Mouse (Mus musculus) neural tube, embryonic 15.5 days (tissue): ENCODE measurements at regions not wholly inside any gene's neighbourhood (a gene's known extent, or its start where the extent isn't known, plus 50 kb on each side); places are given as distances from the start of the nearest gene placed in this dataset.

Source experiments
- ATAC-seq: fragments of 200-750 bp; cut with Nextera tagmentation; 2 replicates; pipeline ENCODE4 v1.8.0; 2017; ENCODE audit warnings: mild to moderate bottlenecking, moderate TSS enrichment, moderate library complexity; ENCODE audit not compliant: low FRiP score
- H3K27ac ChIP-seq: fragments of 300-500 bp; sonication (generic); replicated peaks from 2 replicates; pipeline ENCODE4 v1.5.1; 2015; ENCODE audit warnings: mild to moderate bottlenecking, inconsistent platforms
- H3K27me3 ChIP-seq: fragments of 300-500 bp; sonication (generic); replicated peaks from 2 replicates; pipeline ENCODE4 v1.6.1; 2015; ENCODE audit warnings: inconsistent platforms
- H3K36me3 ChIP-seq: fragments of 300-500 bp; sonication (generic); 2 replicates; pipeline ENCODE4 v1.6.1; 2015; ENCODE audit warnings: inconsistent platforms
- H3K4me1 ChIP-seq: fragments of 300-500 bp; sonication (generic); 2 replicates; pipeline ENCODE4 v1.6.1; 2015; ENCODE audit warnings: inconsistent platforms
- H3K4me2 ChIP-seq: fragments of 300-500 bp; sonication (generic); 2 replicates; pipeline ENCODE4 v1.6.1; 2015; ENCODE audit warnings: inconsistent platforms, mild to moderate bottlenecking, moderate library complexity
- H3K4me3 ChIP-seq: fragments of 300-500 bp; sonication (generic); replicated peaks from 2 replicates; pipeline ENCODE4 v1.5.1; 2015; ENCODE audit warnings: mild to moderate bottlenecking, inconsistent platforms
- H3K9ac ChIP-seq: fragments of 300-500 bp; sonication (generic); replicated peaks from 2 replicates; pipeline ENCODE4 v1.6.1; 2015; ENCODE audit warnings: mild to moderate bottlenecking, inconsistent platforms
- H3K9me3 ChIP-seq: fragments of 300-500 bp; sonication (generic); replicated peaks from 2 replicates; pipeline ENCODE4 v1.6.1; 2016; ENCODE audit warnings: inconsistent platforms
- WGBS: fragments of 180-500 bp; shearing (Covaris S2); methylation state at CpG from one replicate; pipeline ENCODE4 v1.1.7; 2015; ENCODE audit warnings: mixed read lengths; 5-methylcytosine and 5-hydroxymethylcytosine counted together

DNA sequence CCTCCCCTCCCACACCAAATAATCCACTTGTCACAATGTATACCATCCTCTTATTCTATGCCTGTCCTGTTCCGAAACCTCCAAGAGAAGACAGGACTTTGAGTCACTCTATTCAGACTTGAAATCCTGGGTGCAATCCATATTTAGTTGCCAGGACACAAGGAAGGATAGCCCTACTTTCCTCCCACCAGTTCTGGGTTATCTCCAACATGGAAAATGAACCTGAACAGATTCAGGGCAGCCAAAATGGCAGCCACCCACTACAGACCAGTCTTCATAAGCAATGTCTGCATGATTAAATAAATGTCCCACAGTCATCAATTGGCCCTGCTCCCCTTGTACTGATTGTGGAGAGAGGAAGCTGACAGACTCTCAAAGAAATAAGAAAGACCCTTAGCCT, 110.6 kb upstream of the Adra1d start:
- no peaks in the 10 kb centered on the region for H3K4me1 ChIP-seq
- no peak for ATAC-seq
- no peaks in the 10 kb centered on the region for H3K27me3 ChIP-seq
- 100% methylated on average over 1 of the region's 1 CpGs for WGBS
- no peak overlapping the region for H3K27ac ChIP-seq
- no peak overlapping the region for H3K4me2 ChIP-seq
- no peak overlapping the region for H3K9ac ChIP-seq
- no peaks in the 10 kb centered on the region for H3K36me3 ChIP-seq
- H3K9me3 ChIP-seq = no peaks in the 10 kb centered on the region
- H3K4me3 ChIP-seq = no peak overlapping the region

DNA sequence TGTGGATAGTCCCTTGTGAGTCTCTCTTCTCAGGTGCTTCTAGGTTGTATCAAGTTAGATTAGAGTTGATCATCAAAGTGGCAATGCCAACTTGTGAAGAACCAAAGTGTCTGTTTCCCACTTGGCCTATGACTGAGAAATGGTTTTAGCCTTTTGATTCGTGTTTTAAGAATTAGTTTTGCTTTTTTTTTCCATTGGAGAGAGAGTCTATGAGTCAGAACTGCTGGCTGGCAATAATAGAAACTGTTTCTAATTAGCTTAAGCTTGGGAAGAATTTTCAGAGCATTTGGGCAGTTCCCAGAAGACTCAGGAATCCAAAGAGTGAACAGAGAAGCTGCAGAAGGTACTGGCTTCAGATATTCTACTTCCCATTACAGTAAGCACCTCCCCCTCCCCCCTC, 110.1 kb upstream of the Adra1d start:
- Histone ChIP-seq H3K27ac (no peak overlapping the region), H3K4me1 (no peaks in the 10 kb centered on the region), H3K27me3 (no peaks in the 10 kb centered on the region), H3K9ac (no peak overlapping the region), H3K36me3 (no peaks in the 10 kb centered on the region), H3K4me2 (no peak overlapping the region), H3K4me3 (no peak overlapping the region), H3K9me3 (no peaks in the 10 kb centered on the region)
- 62% methylated on average over 1 of the region's 1 CpGs for WGBS
- ATAC-seq = no peak

DNA sequence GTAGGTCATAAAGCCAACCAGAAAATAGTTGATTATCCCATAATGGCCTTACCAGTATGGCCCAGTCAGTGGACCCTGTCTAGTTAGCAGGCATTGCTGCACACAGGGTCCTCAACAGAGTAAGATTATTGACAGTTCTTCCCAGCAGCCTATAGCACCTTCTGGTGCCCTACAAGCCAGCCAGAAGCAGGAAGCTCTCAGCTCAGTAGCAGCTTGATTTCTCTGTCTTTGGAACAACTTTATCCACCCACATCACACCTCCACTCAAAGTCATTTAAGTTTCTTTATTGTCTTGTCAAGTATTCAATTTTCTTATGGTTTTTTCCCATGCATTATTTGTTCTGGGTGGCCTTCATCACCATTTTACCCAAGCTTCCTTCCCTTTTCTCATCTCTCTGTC, 108.8 kb upstream of the Adra1d start:
- H3K27ac ChIP-seq = no peak overlapping the region
- no peaks in the 10 kb centered on the region for H3K4me1 ChIP-seq
- no peak overlapping the region for H3K9ac ChIP-seq
- H3K4me3 ChIP-seq = no peak overlapping the region
- H3K9me3 ChIP-seq = no peaks in the 10 kb centered on the region
- no peak for ATAC-seq
- no peak overlapping the region for H3K4me2 ChIP-seq
- no peaks in the 10 kb centered on the region for H3K36me3 ChIP-seq
- no peaks in the 10 kb centered on the region for H3K27me3 ChIP-seq

DNA sequence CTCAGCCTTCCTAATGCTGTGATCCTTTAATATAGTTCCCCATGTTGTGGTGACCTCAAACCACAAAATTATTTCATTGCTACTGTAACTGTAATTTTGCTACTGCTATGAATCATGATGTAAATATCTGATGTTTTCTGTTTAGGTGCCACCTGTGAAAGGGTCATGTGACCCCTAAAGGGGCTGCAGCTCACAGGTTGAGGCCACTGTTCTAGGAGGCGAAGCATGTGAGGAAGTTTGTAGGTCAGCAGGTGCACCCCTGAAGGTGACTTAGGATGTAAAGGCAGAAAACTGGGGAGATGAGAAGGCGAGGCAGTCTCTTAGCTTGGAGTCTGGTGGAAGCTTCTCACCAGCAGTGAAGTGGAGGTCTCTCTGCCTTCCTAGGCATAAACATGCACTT, 105.8 kb upstream of the Adra1d start:
- Histone ChIP-seq H3K27ac (no peak overlapping the region), H3K9me3 (no peaks in the 10 kb centered on the region), H3K4me2 (no peak overlapping the region), H3K9ac (no peak overlapping the region), H3K36me3 (no peaks in the 10 kb centered on the region), H3K4me3 (no peak overlapping the region), H3K27me3 (no peaks in the 10 kb centered on the region), H3K4me1 (no peaks in the 10 kb centered on the region)
- WGBS = 93% methylated on average over 2 of the region's 2 CpGs
- no peak for ATAC-seq

DNA sequence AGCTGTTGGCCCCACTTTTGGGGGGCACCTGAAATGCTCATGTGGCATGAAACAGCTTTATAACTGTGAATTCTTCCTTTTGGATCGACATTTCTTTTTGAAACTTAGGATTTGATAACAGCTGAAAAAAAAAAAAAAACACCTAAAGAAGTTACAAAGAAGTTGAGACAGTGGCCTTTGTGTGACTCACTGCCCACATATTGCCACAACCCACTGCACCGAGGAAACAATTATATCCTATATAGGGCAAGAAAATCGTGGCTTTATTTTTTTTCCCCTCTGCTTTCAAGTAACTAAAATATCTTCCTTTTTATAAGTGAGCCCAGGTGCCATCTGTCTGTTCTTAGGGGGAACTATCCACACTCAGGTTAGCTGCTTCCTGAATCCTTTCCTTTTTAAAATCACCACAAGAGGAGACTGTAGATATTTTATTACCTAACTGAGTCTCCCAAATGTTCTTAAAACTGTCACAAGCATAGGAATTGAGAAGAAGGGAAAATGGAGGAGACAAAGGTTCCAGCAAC, 104.8 kb upstream of the Adra1d start:
- no peak for ATAC-seq
- H3K4me2 ChIP-seq = no peak overlapping the region
- H3K9me3 ChIP-seq = no peaks in the 10 kb centered on the region
- no peak overlapping the region for H3K27ac ChIP-seq
- WGBS = 85% methylated on average over 3 of the region's 3 CpGs
- no peak overlapping the region for H3K9ac ChIP-seq
- H3K36me3 ChIP-seq = no peaks in the 10 kb centered on the region
- H3K4me1 ChIP-seq = no peaks in the 10 kb centered on the region
- no peak overlapping the region for H3K4me3 ChIP-seq
- no peaks in the 10 kb centered on the region for H3K27me3 ChIP-seq

DNA sequence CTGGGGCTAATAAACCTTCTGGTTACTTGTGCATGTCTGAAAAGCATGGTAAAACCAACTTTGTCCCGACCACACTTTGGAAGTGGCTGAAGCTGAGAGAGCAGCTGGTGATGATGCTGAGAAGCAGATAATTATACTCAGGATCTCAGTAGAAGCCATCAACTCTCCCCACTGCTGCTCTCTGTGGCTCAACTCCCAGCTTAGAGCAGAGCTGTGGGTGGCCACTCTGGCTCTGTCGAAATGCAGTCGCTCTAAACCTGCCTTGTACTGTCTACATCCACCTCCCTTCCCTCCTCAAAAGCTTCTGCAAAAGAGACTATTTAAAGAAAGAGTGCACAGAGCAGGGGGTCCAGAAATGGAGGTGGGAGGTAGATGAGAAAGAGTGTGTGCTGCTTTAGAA, 102.5 kb upstream of the Adra1d start:
- Histone ChIP-seq H3K4me2 (no peak overlapping the region), H3K4me1 (no peaks in the 10 kb centered on the region), H3K9ac (no peak overlapping the region), H3K27me3 (no peaks in the 10 kb centered on the region), H3K9me3 (no peaks in the 10 kb centered on the region), H3K27ac (no peak overlapping the region), H3K4me3 (no peak overlapping the region), H3K36me3 (no peaks in the 10 kb centered on the region)
- WGBS = 76% methylated on average over 3 of the region's 3 CpGs
- ATAC-seq = no peak

DNA sequence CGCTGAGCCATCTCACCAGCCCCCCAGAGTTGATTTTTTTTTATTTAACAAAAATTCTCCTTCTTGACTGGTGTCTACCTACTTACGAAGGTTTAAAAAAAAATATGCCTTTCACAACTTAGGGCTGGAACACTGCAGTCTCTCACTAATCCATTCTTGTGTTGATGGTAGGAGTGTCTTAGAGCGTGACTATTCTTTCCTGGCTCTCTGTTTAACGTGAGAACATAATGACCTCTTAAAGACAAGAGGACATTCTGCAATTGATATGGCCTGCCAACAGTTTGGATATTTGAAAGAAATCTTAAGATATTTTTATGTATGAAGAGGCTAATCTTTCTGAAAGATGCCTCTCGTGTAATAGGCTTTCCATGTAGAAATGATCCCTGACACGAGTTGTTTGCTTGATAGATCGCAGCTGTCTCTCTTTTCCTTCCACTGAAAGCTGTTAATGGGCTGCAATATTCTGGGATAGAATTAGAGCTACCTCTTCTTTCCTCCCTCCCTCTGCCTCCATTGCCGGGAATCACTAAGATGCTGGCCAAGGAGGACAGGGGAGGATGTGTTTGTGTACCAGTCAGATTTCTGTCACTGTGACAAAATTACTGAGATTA, 101.2 kb upstream of the Adra1d start:
- H3K9me3 ChIP-seq = no peaks in the 10 kb centered on the region
- no peak for ATAC-seq
- 90% methylated on average over 8 of the region's 8 CpGs for WGBS
- no peak overlapping the region for H3K4me3 ChIP-seq
- H3K4me1 ChIP-seq = no peaks in the 10 kb centered on the region
- H3K4me2 ChIP-seq = no peak overlapping the region
- no peaks in the 10 kb centered on the region for H3K36me3 ChIP-seq
- H3K9ac ChIP-seq = no peak overlapping the region
- H3K27ac ChIP-seq = no peak overlapping the region
- no peaks in the 10 kb centered on the region for H3K27me3 ChIP-seq

DNA sequence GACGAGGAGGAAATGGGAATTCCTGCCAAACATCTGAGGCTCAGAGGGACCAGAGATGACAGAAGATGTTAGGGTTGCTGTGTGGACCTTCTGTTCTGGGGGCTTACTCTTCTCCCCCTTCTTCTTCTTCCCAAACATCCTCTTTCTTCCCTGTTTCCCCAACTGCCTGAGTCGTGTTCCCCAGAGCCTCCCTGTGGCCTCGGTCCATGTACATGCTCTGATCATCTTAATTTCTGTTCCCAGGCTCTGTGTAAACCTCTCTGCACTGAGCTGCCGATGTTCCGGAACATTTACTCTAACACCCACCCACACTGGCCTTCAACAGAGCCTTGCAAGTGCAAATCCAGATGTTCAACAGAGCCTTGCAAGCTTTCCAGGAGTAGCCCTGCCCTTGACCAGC, 90.1 kb upstream of the Adra1d start:
- Histone ChIP-seq H3K4me1 (no peaks in the 10 kb centered on the region), H3K27ac (no peak overlapping the region), H3K9ac (no peak overlapping the region), H3K9me3 (no peaks in the 10 kb centered on the region), H3K36me3 (no peaks in the 10 kb centered on the region), H3K4me2 (no peak overlapping the region), H3K4me3 (no peak overlapping the region), H3K27me3 (no peaks in the 10 kb centered on the region)
- WGBS = 78% methylated on average over 5 of the region's 5 CpGs
- ATAC-seq = no peak

DNA sequence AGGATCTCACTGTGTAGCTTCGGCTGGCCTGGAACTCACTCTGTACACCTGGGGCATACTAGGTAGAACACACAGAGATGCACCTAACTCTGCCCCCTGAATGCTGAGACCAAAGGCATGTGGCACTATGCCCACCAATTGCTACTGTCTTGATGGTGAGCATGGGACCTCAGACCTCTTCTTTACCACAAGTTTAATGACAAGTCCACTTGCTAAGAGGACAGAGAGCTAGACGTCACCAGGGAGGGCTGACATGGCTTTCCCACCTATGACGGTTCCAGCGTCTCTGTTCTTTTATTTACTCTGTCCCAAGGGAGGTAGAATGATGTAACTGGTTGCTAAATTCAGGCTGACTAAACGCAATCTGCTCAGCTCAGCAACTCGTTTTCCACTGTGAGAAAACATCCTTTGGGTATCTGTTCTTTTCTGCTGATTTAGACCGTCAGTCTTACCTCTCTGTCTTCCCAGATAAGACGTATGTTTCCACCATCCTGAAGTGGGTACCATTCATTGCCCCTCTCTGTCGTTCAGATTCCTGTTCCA, 88.6 kb upstream of the Adra1d start:
- 70% methylated on average over 9 of the region's 9 CpGs for WGBS
- no peaks in the 10 kb centered on the region for H3K36me3 ChIP-seq
- H3K9ac ChIP-seq = no peak overlapping the region
- H3K4me1 ChIP-seq = no peaks in the 10 kb centered on the region
- H3K27me3 ChIP-seq = no peaks in the 10 kb centered on the region
- H3K27ac ChIP-seq = no peak overlapping the region
- H3K4me3 ChIP-seq = no peak overlapping the region
- H3K9me3 ChIP-seq = no peaks in the 10 kb centered on the region
- ATAC-seq = no peak
- H3K4me2 ChIP-seq = no peak overlapping the region

DNA sequence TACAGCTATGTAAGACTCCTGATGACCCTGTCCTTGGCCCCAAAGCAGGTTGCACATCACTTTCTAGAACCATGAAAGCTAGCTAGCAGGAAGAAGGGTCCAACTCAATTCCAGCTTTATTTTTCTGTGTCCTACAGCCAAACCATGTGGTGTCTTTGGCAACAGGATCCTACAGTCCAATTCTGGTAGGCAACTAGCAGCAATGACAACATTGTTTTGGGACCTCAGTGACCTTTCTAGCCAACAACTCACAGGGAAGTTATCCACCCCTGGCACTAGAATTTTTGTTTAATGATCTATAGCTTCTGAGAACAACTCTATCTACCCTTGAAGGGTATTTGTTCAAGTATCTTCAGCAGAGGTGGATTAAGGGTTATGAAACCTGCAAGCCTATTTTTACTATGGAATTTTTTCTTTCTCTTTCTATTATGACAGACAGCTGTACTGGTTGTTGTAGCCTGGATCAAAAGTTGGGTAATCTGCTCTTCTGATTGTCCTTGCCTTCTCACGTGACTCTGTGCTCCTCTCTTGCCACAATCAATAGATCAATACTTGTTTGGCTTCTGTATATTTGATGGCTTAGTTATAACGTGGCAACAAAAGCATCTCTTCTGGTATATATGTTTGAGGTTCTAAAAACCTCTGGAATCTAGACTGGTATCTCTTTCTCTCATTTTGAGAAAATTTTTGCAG, 82.2 kb upstream of the Adra1d start:
- H3K27ac ChIP-seq = no peak overlapping the region

DNA sequence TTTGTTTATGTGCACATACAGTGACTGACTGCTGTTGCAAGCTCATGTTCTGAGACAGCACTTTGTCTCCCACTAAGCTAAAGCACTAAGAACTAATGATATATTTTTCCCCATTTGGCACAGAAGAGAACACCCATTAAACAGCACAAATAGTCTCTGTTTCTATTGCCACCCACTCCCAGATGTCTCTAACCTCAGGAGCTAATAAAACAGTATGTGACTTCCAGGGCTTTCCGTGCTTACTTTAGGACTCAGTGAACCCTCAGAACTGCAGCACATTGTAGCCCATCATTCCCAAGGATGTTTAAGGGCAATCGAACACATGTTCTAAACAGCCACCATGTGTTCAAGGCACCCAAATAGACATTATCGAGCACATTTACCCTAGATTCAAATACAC, 80.4 kb upstream of the Adra1d start:
- no peak overlapping the region for H3K4me2 ChIP-seq

More for the DNA sequence above, 82.2 kb upstream of the Adra1d start:
- no peaks in the 10 kb centered on the region for H3K9me3 ChIP-seq
- no peaks in the 10 kb centered on the region for H3K4me1 ChIP-seq
- no peak overlapping the region for H3K4me2 ChIP-seq
- no peaks in the 10 kb centered on the region for H3K36me3 ChIP-seq
- H3K9ac ChIP-seq = no peak overlapping the region
- no peak for ATAC-seq
- H3K27me3 ChIP-seq = no peaks in the 10 kb centered on the region
- WGBS = 83% methylated on average over 2 of the region's 2 CpGs
- no peak overlapping the region for H3K4me3 ChIP-seq

DNA sequence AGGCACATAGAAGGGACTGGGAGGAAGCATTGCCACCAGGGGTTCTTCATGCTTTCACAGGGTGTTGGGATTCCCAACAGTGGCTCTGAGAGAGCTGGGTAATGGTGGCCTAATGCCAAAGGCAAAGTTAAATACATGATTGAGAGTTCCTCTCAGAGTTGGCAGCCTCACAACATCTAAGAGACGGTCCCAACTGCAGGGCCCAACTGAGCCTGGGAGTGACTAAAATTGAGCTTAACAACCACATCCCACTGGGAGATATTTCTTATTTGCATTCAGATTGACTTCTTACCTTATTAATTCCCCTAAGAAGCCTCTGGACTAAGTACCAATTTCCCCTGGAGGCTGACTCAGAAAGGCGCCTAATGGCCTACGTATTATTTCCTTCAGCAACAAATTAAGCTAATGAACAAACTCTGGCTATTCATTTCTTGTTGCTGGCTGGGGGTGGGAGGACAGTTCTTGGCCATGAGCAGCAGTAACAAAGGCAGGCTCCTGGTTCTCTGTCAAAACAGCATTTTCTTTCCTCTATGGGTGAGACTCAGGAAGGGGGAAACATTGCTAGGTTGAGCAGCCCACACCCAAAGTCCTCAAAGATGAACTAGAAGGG, 77.0 kb upstream of the Adra1d start:
- H3K4me1 ChIP-seq = no peaks in the 10 kb centered on the region
- no peak overlapping the region for H3K9ac ChIP-seq
- H3K36me3 ChIP-seq = no peaks in the 10 kb centered on the region
- no peak overlapping the region; the same call in 1 of the 2 replicates for H3K27ac ChIP-seq
- 40% methylated on average over 3 of the region's 3 CpGs for WGBS
- H3K27me3 ChIP-seq = no peaks in the 10 kb centered on the region
- H3K4me2 ChIP-seq = no peak overlapping the region
- peak; percentile 77 for ATAC-seq
- no peak overlapping the region for H3K4me3 ChIP-seq
- H3K9me3 ChIP-seq = no peaks in the 10 kb centered on the region

More for the DNA sequence above, 80.4 kb upstream of the Adra1d start:
- Histone ChIP-seq H3K9me3 (no peaks in the 10 kb centered on the region), H3K9ac (no peak overlapping the region), H3K4me1 (no peaks in the 10 kb centered on the region), H3K27ac (no peak overlapping the region), H3K27me3 (no peaks in the 10 kb centered on the region), H3K4me3 (no peak overlapping the region), H3K36me3 (no peaks in the 10 kb centered on the region)
- no peak for ATAC-seq
- 76% methylated on average over 3 of the region's 3 CpGs for WGBS
